38 mouse cellular contexts compared by ENCODE assay signal in the genomic region with DNA sequence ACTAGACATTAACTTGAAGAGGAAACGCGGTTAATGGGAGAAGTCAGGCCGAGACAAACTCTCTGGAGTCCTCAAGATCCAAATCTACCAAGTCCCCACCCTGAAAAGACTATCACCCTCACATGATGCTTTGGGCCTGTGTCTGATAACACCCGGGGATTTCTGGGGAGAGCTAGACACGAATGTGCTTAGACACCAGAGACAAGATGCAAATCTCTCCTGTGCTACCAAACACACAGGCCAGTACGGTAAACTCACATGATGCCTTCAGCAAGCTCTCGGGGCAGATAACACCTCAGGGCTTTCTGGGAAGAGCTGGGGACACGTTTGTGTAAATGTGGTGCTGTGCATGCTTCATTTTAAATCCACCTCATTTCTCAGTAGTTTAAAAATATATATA. TPM values are rescaled to one million over a fixed set of nuclear protein-coding genes. Genes with fewer than 3 reads are reported as not detected.
"Had no signal": no experiment of that assay in that cellular context is flagged by ENCODE, and none has a peak within 500 bp of the region (broad histone marks: within the 10 kb centered on the region; RNA-seq: fewer than 3 reads in every experiment).

No protein-coding gene starts in this region.

- DNase-seq: gastrocnemius, postnatal 10 days; gastrocnemius, postnatal 25 days; heart, adult 18-20 months; heart, postnatal 10 days; heart, postnatal 4 days; kidney, adult 18-20 months; kidney, adult 8-10 months; kidney, postnatal 10 days; kidney, postnatal 25 days; kidney, postnatal 4 days; liver; liver, embryonic 13.5 days had no signal

- H3K36me3 ChIP-seq: heart, embryonic 10.5 days; heart, embryonic 12.5 days; hindbrain, embryonic 10.5 days; hindbrain, embryonic 12.5 days; intestine, embryonic 15.5 days; limb, embryonic 10.5 days; limb, embryonic 12.5 days; liver, embryonic 13.5 days had no signal

- H3K4me3 ChIP-seq: gastrocnemius, adult 2 months; heart, embryonic 10.5 days; heart, embryonic 12.5 days; hindbrain, embryonic 10.5 days; hindbrain, embryonic 12.5 days; intestine, embryonic 15.5 days; layer of hippocampus, adult 2 months; left cerebral cortex, adult 2 months; limb, embryonic 10.5 days; limb, embryonic 12.5 days; liver, embryonic 13.5 days had no signal

- H3K9me3 ChIP-seq: heart, embryonic 10.5 days; heart, embryonic 12.5 days; hindbrain, embryonic 10.5 days; hindbrain, embryonic 12.5 days; intestine, embryonic 15.5 days; limb, embryonic 10.5 days; limb, embryonic 12.5 days; liver, embryonic 13.5 days had no signal

- H3K27me3 ChIP-seq: hindbrain, embryonic 12.5 days; intestine, embryonic 15.5 days; limb, embryonic 12.5 days had no signal

- ATAC-seq: inflammation-experienced regulatory T-cells, adult 6 months; intestine, embryonic 15.5 days; intestine, postnatal 0 days had no signal

- H3K4me1 ChIP-seq: hindbrain, embryonic 12.5 days; limb, embryonic 12.5 days had no signal

RNA-seq across cellular contexts. Expression of a gene that starts 3.5 kb away (rescaled TPM):
- total RNA-seq: heart, adult 18-20 months; heart, adult 8-10 months; heart, postnatal 10 days; heart, postnatal 25 days; heart, postnatal 4 days; left cerebral cortex, adult 2 months had no signal
- polyA plus RNA-seq: heart, embryonic 12.5 days; limb, embryonic 10.5 days; limb, embryonic 12.5 days; liver, embryonic 13.5 days had no signal

RNA-seq across cellular contexts. Expression of a gene that starts 39.6 kb away (rescaled TPM):
- total RNA-seq: gastrocnemius, adult 2 months; gastrocnemius, postnatal 10 days; gastrocnemius, postnatal 25 days; granulocyte monocyte progenitor cell, adult 5-6 weeks; heart, postnatal 10 days; heart, postnatal 4 days; layer of hippocampus, adult 2 months; layer of hippocampus, postnatal 25 days; left cerebral cortex, adult 2 months; left cerebral cortex, postnatal 14 days; left cerebral cortex, postnatal 36 days had no signal
- polyA plus RNA-seq: heart, embryonic 14.5 days; hindbrain, embryonic 10.5 days; inflammation-experienced regulatory T-cells, adult 6 months; kidney, embryonic 14.5 days; limb, embryonic 10.5 days had no signal

RNA-seq across cellular contexts. Expression of a gene that starts 56.5 kb away (rescaled TPM):
- total RNA-seq: gastrocnemius, adult 2 months; gastrocnemius, postnatal 10 days; gastrocnemius, postnatal 25 days; granulocyte monocyte progenitor cell, adult 5-6 weeks; heart, adult 18-20 months; heart, adult 8-10 months; heart, postnatal 10 days; heart, postnatal 25 days; heart, postnatal 4 days; layer of hippocampus, adult 2 months; layer of hippocampus, postnatal 10 days; layer of hippocampus, postnatal 25 days; left cerebral cortex, adult 2 months; left cerebral cortex, postnatal 14 days; left cerebral cortex, postnatal 36 days had no signal
- polyA plus RNA-seq: heart, embryonic 12.5 days; heart, embryonic 14.5 days; heart, embryonic 16.5 days; hindbrain, embryonic 10.5 days; hindbrain, embryonic 12.5 days; hindbrain, embryonic 14.5 days; hindbrain, embryonic 16.5 days; inflammation-experienced regulatory T-cells, adult 6 months; intestine, postnatal 0 days; kidney, embryonic 14.5 days; kidney, embryonic 16.5 days; limb, embryonic 10.5 days; limb, embryonic 12.5 days; limb, embryonic 14.5 days had no signal
